Mouse (Mus musculus) lung, adult 2 months (tissue): ENCODE data around the gene Tspan3. TPM values are rescaled to one million over a fixed set of nuclear protein-coding genes. Genes with fewer than 3 reads are reported as not detected.

ENCODE experiments used
- DNase-seq: peaks from one replicate; pipeline ENCODE4 v3.0.0; 2022
- H3K4me1 ChIP-seq: fragments of 200-500 bp; 2 replicates; pipeline ENCODE4 v1.6.1; 2011; ENCODE audit warnings: low read length; ENCODE audit not compliant: control insufficient read depth, insufficient read depth
- H3K4me3 ChIP-seq: fragments of 200-500 bp; replicated peaks from 2 replicates; pipeline ENCODE3; 2011; ENCODE audit warnings: low read depth, mild to moderate bottlenecking, control low read depth, low read length; ENCODE audit errors: extremely low read depth
- CTCF ChIP-seq: fragments of 200-500 bp; IDR thresholded peaks from 2 replicates; pipeline ENCODE4 v1.5.1; 2011; ENCODE audit warnings: mild to moderate bottlenecking, low read length, control low read depth; ENCODE audit not compliant: insufficient read depth
- POLR2A ChIP-seq: fragments of 200-500 bp; IDR thresholded peaks from 2 replicates; pipeline ENCODE4 v1.6.1; 2011; ENCODE audit warnings: low read depth, mild to moderate bottlenecking, control low read depth, low read length, borderline replicate concordance; ENCODE audit errors: extremely low read depth
- WGBS: fragments of 180-500 bp; shearing (Covaris S2); methylation state at CpG from one replicate; pipeline ENCODE4 v1.1.7; 2018; 5-methylcytosine and 5-hydroxymethylcytosine counted together
- polyA plus RNA-seq: library from polyadenylated mRNA; depleted of rRNA; stranded (reverse); fragments of >200 nt; gene quantifications from 2 replicates; pipeline ENCODE4 v1.2.3, GENCODE M21; 2012; rRNA removed

Gene Tspan3
- 102 and 109 TPM in 2 replicates for polyA plus RNA-seq

DNA sequence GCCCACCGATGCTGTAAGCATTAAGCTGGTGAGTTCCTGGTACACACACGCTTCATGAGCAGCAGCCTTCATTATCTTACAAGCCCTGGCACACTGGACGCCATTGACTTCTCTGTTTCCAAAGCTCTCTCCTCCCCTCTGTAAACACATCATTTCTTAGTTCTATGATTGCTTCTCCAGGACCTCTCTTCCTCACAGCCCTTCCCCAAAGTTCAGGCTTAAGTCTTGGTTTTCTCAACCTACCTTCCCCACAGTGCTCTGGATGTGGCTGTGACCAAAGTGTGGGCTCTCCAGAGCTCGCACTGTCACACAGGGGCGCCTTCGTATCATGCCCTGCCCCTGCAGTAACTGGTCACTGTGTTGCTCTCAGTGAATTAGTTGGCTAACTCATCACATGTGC is at the start of gene Tspan3:
Gene Tspan3, minus strand, starts transcription at position 101 of the 400 bp plus-strand sequence.
- no peaks in the 10 kb centered on the region for H3K4me1 ChIP-seq
- no peak for TF ChIP-seq CTCF
- TF ChIP-seq POLR2A = no peak
- H3K4me3 ChIP-seq = no peak within 1 kb of the TSS
- no peak for DNase-seq
- 96% methylated on average over 6 of the region's 6 CpGs for WGBS

- peak; percentile 16 for DNase-seq
- 35% methylated on average over 11 of the region's 11 CpGs for WGBS
These were observed 48.4 kb upstream of the Tspan3 start for GRCm38 (mm10) chr9:56213451-56214291.

GRCm38 (mm10) chr9:56208817-56209216 is 43.5 kb upstream of the Tspan3 start:
- no peak for DNase-seq
- Histone ChIP-seq H3K4me3 (no peak overlapping the region), H3K4me1 (no peaks in the 10 kb centered on the region; the same call in 1 of the 2 replicates)
- TF ChIP-seq CTCF = no peak
- TF ChIP-seq POLR2A = no peak
- whole genome bisulfite sequencing = 76% methylated on average over 8 of the region's 8 CpGs

More at GRCm38 (mm10) chr9:56213451-56214291, 48.4 kb upstream of the Tspan3 start:
- TF ChIP-seq POLR2A (no peak), CTCF (peak; percentile 38; the same call in 1 of the 2 replicates)
- no peak overlapping the region for H3K4me3 ChIP-seq
- no peaks in the 10 kb centered on the region; the same call in 1 of the 2 replicates for H3K4me1 ChIP-seq

- Histone ChIP-seq H3K4me3 (no peak overlapping the region), H3K4me1 (no peaks in the 10 kb centered on the region; the same call in 1 of the 2 replicates)
- TF ChIP-seq POLR2A (no peak), CTCF (no peak)
- WGBS = 75% methylated on average over 5 of the region's 5 CpGs
- no peak for DNase-seq
These were observed 42.2 kb upstream of the Tspan3 start for GRCm38 (mm10) chr9:56207516-56207915.

DNA sequence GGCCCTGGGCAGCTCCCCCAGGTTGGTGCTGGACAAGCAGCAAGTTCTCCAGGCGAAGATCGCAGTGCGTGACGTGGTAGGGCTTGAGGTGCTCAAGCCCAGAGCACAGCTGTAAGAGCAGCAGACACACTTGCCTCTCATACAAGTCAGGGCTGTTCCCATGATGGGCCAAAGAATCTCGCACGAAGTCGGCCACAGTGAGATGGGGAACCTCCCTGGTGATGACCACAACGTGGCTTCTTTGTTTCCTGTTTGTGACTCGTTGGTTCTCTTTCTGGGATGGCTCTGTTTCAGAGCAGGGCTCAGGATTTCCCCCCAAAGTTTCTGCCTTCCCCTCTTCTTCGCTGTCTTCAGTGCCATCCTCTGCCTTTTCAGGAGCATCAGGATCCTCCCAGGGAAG is 41.8 kb upstream of the Tspan3 start:
- TF ChIP-seq CTCF (no peak), POLR2A (no peak)
- WGBS = 67% methylated on average over 10 of the region's 10 CpGs

GRCm38 (mm10) chr9:56205336-56205735 is 40.1 kb upstream of the Tspan3 start:
- WGBS = 65% methylated on average over 11 of the region's 11 CpGs
- TF ChIP-seq POLR2A (no peak), CTCF (no peak)
- Histone ChIP-seq H3K4me3 (no peak overlapping the region), H3K4me1 (peaks cover 2% of the 10 kb centered on the region; the same call in 1 of the 2 replicates)
- no peak for DNase-seq

More for the DNA sequence above, 41.8 kb upstream of the Tspan3 start:
- DNase-seq = no peak
- no peaks in the 10 kb centered on the region; the same call in 1 of the 2 replicates for H3K4me1 ChIP-seq
- H3K4me3 ChIP-seq = no peak overlapping the region

- 93% methylated on average over 4 of the region's 4 CpGs for WGBS
- TF ChIP-seq CTCF (no peak), POLR2A (no peak)
- Histone ChIP-seq H3K4me3 (no peak overlapping the region), H3K4me1 (peaks cover 2% of the 10 kb centered on the region; the same call in 1 of the 2 replicates)
- no peak for DNase-seq
These were observed 39.0 kb upstream of the Tspan3 start for GRCm38 (mm10) chr9:56204316-56204715.

DNA sequence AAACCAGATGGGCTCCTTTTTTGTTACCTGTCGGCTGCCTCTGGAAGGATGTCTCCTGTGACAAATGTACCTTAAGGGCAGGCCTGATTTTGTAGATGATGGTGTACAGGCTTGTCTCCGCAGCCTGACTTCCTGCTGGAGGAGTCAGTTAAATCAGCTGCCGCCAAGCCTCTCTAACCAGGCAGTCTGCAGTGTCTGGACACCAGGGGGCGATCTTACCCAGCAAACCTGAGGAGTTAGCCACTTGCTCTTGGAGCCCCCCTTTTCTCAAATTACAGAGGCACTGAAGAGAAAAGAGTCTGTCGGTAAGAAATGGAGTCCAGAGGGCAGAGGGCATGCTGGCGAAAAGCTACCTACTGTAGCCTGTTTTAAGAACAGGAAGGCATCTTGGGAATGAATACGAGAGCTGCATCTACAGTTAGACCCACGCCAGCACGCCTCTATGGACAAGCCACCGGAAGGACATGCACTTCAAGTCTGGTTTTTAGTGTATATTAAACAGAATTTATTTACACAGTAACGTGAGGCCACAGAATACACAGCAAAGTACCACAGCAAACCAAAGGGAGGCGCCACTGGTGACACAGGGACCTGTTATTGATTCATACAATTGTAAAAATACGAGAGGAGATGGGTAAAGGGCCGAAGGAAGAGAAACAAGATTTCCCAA is 35.5 kb upstream of the Tspan3 start:
- TF ChIP-seq POLR2A (no peak), CTCF (peak; percentile 85)
- no peak overlapping the region for H3K4me3 ChIP-seq

DNA sequence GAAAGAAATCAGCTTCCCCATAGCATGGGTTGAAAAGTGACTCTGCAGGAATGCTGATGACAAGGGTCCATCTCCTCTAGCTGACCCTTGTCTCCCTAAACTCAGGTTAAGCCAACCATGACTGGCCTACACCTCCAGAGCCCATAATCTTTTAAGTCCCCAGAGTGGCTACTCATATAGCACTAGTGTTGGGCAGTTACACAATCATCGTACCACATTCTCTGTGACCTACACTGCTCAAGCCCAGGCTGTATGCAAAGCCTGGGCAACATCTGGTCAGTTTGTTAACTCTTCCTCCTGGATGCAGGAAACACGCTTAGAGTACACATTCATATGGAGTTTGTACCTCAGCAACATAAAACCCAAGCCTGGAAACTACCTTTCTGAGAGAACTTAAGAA is 34.9 kb upstream of the Tspan3 start:
- no peak for DNase-seq
- 51% methylated on average over 2 of the region's 2 CpGs for WGBS
- Histone ChIP-seq H3K4me1 (peaks cover 2% of the 10 kb centered on the region; the same call in 1 of the 2 replicates), H3K4me3 (no peak overlapping the region)
- TF ChIP-seq POLR2A (no peak), CTCF (no peak)

More for the DNA sequence above, 35.5 kb upstream of the Tspan3 start:
- DNase-seq = peak; percentile 73
- H3K4me1 ChIP-seq = peaks cover 2% of the 10 kb centered on the region; the same call in 1 of the 2 replicates
- WGBS = 32% methylated on average over 14 of the region's 14 CpGs
